Mouse (Mus musculus) cerebellum, adult 9-11 months (tissue): ENCODE results near the gene Thrap3.
A peak's percentile ranks its signal among the peaks of the same experiment; 100 is the strongest.

Experiments
- DNase-seq: peaks from one replicate; pipeline ENCODE4 v3.0.0; 2022

The Thrap3 gene

GRCm38 (mm10) chr4:126163685-126164084, 38.9 kb downstream of the Thrap3 start:
- no peak for DNase-seq

DNA sequence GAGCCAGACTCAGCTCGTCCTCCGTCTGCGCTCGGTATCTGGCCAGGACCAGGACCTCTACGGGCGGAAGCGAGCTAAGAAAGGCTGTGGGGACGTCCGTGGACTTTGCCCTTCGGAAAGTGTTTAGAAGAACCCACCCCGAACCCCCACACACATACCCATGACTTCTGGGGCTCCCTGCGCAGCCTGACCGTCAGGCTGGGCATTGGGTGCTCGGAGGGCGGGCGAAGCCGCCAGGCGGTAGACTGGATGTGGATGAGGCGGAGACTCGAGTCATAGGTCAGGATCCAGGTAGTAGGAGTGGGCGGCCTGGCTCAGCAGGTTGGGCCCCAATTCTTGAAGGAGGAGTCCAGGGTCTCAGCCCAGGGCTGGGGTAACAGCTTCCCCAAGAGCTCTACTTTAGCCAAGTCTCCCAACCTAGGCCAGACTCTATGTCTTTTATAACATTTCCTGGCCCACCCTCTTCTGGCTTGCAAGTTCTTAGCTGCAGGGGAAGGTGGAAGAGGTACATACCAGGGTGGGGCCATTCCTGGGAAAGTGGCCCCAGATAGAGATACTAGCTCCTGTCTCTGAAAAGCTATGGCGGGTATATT, 39.4 kb downstream of the Thrap3 start, which contains the start of gene Sh3d21:
TSS of gene Sh3d21 (minus strand) at position 425 of the 593 bp plus-strand sequence.
- no peak for DNase-seq

GRCm38 (mm10) chr4:126162544-126163066, 40.0 kb downstream of the Thrap3 start:
- DNase-seq, result peak; percentile 83

DNA sequence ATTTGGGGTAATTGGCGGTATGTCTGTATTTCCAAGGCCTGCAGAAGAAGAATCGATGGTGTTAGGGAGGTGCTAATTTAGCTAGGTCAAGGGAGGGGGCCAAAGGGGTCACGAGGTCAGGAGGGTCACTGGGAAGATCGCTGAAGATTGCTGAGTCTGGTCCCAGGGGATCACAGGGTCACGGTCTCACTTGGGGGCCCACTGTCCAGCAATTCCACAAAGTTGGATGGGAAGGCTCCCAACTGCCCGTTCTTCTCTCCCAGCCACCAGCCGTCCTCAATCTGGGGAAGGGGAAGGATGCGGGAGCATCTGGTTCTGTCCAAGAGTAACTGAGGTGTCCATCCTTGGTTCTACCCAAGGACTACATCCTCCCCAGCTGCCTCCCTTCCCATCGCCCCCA, 40.6 kb downstream of the Thrap3 start:
- DNase-seq, result no peak

GRCm38 (mm10) chr4:126161456-126161855, 41.1 kb downstream of the Thrap3 start:
- DNase-seq, result no peak

DNA sequence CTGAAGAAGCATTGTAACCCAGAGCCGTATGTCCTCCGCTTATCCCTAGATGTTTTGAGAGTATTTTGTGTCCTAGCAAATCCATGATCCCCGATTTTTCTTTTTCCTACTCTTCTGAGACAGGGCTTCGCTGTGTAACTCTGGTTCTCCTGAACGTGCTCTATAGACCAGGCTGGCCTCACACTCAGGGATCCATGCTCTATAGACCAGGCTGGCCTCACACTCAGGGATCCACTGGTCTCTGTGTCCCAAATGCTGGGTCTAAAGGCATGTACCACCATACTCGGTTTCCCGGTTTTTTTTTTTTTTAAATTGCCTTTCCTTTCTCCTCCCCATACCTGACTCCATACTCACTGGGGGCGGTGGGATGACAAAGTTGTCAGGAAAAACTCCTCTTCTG, 41.6 kb downstream of the Thrap3 start:
- DNase-seq, result no peak

DNA sequence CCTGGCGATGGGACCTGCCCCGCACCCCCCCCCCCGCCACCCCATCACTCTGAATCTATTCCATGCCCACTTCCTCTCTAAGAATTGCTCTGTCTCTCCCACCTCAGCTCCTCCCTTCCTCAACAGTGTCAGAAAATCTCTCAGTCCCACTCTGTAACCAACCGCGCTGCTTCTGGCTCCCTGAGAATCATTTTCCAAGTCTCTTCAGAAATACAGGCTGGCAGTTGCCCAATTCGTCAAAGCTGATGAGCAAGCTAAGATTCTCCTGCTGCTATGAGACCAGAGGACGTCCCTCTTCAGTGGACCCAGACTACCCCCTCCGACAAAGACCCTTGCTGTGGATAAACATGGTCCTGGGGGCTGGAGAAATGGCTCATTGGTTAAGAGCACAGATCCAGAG, 43.1 kb downstream of the Thrap3 start:
- DNase-seq, result no peak

DNA sequence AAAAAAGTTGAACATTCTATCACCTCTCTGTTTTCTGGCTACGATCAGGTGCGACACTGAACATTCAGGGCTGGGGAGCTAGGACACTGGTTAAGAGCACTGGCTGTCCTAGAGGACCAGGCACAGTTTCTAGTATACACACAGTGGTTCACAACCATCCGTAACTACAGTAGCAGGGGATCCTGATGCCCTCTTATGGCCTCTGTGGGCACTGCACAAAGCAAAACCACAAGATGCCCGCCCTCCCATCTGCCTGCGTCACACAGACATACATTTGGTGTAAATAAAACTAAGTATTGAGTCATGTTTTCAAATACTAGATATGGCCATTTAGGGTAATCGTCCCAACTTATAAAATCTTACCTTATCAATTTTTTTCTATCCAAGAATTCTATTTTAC, 45.0 kb downstream of the Thrap3 start:
- no peak for DNase-seq

DNA sequence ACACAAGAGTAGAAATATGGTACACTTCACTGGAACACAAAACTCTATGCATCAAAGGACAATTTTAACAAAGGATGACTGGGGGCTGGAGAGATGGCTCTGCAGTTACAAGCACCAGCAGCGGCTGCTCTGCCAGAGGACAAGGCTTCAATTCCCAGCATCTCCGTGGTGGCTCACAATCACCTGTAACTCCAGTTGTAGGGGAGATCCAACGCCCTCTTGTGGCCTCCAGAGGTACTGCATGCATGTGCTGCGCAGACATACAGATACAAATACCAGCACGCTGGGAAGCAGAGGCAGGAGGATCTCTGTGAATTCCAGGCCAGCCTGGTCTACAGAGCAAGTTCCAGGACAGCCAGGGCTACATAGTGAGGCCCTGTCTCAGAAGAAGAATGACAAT, 45.9 kb downstream of the Thrap3 start:
- DNase-seq, result no peak

GRCm38 (mm10) chr4:126155869-126156268, 46.7 kb downstream of the Thrap3 start:
- no peak for DNase-seq

DNA sequence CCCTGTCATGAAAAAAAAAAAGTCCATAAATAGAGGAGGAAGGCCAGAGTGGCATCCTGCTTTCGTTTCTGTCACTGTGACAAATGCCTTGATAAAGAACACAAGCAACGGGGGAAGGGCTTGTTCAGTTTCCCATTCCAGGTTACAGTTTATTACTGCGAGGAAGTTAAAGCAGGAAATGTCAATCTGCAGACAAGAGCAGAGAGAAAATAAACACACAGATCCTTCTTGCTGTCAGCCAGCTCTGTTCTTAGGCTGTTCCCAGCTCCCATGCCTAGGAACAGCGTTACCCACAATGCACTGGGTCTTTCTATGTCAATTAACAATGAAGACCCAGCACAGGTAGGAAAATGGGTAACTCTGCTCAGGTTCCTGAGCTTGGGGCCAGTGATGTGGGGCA, 47.4 kb downstream of the Thrap3 start:
- DNase-seq, result no peak

- DNase-seq, result no peak
Observed at GRCm38 (mm10) chr4:126152864-126153263, 49.7 kb downstream of the Thrap3 start.

DNA sequence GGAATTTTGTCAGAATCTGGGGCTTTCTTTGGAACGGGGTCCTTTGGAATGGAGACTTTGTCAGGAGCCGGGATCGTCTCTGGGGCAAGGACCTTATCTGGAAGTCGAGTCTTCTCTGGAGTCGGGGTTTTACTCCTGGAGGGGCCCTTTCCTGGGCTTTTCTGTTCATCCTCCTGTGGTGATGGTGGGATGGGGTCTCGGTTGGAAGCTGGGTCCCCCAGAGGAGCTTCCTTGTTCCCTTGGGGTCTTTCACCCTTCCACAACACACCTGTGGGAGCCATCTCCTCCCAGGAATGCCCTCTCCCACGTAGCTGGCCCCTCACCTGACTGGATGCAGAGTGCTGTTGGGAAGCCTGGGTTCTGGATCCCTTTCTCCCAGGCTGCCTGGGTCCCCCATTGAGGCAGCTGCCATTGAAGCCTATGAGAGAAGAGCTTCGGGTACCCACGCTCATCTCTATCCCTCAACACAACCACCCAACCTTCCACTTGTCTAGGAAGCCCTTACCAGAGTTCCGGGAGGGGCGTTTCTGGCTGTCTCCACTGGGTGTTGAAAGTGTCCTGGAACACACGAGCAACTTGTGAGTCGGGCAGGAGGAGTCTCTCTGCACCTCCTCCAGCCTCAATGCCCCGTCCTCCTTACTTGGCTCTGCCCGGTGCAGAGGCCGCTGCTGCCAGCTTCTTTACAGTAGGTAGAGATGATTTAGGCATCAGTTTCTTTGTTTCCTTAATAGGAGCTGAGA, 50.7 kb downstream of the Thrap3 start:
- no peak for DNase-seq

DNA sequence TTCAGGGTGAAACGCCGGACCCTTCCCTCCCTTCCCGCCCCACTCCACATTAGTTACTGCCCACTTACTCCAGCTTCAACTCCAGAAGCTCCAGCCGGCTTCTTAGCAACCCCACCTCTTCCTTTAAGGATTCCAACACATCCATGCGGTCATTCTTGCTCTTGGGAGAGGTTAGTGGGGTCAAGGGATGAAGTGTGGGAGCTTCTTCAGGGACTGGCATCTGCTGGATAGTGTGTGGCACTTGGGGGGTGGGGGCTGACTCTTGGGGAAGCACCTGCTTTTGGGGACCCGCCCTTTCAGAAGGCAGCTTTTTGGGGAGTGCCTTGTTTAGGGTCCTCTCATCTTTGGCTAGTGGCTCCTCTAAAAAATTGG, 51.6 kb downstream of the Thrap3 start:
- no peak for DNase-seq

DNA sequence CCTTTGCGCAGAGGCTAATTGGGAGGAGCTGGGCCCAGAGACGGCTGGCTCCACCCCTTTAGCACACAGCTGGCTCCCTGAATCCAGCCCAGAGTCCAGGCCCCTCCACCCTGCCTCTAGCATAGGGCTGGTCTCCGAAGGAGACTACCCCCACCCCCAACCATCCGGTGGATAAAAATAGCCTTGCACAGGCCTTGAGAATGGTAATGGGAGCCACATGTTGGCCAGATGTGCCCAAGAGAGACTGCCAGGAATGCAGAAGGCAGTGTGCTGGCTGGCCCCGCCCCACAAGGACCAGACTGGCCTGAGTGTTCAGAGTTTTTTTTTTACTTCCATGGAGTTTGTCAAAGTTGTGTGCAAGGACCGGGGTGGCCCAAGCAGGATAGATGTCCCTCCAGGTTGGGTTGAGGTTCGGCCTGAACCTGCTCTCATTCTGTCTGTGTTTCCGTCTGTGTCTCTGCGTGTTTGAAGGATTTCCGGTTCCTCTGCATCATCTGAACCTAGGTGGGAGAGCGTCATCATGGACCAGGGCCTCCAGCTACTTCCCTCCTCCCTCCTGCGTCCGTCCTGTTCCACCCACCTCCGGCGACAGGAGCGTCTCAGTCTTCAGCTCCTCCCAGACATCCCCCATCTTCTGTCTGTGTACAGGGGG, 52.1 kb downstream of the Thrap3 start:
- no peak for DNase-seq

GRCm38 (mm10) chr4:126149798-126150197, 52.8 kb downstream of the Thrap3 start:
- no peak for DNase-seq

DNA sequence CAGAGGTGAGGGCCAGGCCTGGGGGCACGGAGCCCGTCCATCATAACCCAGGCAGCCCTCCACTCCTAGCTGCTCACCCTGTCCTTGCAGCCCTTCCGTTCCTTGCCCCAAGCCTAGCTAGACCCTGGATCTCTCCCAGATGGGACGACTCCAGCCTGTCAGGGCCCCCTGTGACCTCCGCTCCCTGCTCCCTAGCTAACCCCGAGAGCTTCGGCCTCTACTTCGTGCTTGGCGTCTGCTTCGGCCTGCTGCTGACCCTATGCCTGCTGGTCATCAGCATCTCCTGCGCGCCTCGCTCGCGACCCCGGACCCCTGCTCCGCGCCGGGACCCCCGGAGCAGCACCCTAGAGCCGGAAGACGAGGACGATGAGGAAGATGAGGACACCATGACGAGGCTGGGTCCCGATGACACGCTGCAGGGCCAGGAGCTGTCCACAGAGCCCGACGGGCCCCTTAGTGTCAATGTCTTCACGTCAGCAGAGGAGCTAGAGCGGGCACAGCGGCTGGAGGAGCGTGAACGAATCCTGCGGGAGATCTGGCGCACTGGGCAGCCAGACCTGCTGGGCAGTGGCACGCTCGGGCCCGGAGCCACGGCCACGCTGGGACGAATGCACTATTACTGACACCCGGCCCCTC, 53.4 kb downstream of the Thrap3 start:
- DNase-seq, result no peak

DNA sequence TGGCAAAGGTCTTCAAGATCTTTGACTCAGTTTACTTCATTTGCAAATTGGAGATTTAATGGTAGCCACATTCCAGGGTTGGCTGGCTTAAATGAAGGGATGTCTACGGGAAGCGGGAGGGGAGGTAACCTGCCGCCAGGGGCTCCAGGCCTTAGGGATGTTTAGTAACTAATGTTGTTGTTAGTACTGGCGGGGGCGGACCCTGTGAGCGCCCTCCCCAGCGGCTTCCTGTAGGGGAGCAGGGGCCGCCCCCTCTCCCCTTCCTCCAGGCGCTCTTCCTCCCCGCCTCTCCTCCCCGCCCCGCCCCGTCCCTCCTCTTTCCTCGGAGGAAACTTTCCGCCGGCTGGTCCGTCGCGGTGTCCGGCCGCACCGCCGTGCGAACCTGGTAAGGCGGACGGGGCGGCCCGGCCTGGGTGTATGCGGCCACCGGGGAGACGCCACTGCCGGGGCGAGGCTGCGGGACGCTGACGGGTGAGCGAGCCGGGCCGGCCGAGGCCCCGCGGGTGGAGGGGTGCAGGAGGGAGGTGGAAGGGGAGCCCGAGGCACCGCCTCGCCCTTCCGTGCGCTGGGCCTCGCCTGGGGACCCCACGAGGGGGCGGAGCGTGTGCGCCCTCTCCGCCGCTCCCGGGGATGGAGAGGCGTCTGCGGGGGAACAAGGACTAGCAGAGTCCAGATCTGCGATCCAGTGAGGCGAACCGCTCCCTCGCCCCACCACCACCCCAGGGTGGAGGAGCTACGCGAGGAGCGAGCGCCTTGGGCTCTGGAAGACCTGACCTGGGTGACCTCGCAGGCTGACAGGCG, 54.2 kb downstream of the Thrap3 start:
- no peak for DNase-seq

DNA sequence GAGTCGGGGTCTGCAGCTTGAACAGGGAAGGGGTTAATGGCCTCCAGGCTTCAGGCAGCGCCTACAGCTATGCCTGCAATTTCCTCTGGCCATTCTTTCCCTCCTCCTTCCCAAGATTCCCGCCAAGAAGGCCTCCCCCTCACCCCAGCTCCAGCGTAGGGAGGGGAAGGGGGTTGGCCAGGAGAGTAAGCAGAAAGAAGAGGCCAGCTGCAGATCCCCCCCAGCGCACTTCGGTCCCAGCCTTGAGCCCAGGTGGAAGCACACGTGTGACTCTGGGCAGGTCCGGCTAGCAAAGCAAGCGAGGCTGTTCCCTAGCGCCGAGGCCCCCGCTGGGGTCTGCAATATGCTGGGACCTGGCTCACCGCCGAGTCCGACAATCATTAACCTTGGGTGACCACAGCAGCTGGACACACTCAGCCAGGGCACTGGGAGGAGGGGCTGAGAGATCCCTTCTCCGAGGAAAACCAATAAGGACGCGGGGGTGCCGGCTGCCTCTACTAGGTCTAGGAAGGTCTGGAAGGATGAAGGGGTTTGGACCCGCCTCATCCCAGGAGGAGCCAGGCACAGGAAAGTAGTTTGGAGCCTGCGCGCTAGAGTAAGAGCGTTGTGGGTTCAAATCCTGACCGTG, 54.9 kb downstream of the Thrap3 start, which contains the start of gene Eva1b:
TSS of gene Eva1b (plus strand) at position 212 of the 628 bp plus-strand sequence.
- DNase-seq, result no peak

- DNase-seq, result no peak
Observed at GRCm38 (mm10) chr4:126146974-126147532, 55.5 kb downstream of the Thrap3 start.

- DNase-seq, result no peak
Observed at GRCm38 (mm10) chr4:126145396-126145795, 57.2 kb downstream of the Thrap3 start.

- no peak for DNase-seq
Observed at GRCm38 (mm10) chr4:126141021-126141420, 61.5 kb downstream of the Thrap3 start.
